Mouse (Mus musculus): ENCODE data around the gene Csf3. TPM values are rescaled to one million over a fixed set of nuclear protein-coding genes. Genes with fewer than 3 reads are reported as not detected.

The Csf3 gene
- polyA plus RNA-seq, 1 experiment from 2014 or later = not detected

- H3K4me3 ChIP-seq (ENCODE audit: low read depth, low read length) = no peak overlapping the region
- H3K4me1 ChIP-seq (ENCODE audit: control insufficient read depth, insufficient read depth, low read length) = peaks cover 75% of the 10 kb centered on the region
- 29% methylated on average over 6 of the region's 6 CpGs for WGBS
- no peaks in the 10 kb centered on the region for H3K27me3 ChIP-seq (ENCODE audit: control insufficient read depth, insufficient read depth, low read length)
- H3K4me2 ChIP-seq (ENCODE audit: low read depth) = peak overlapping the region; percentile 14; the same call in 1 of the 2 replicates
- H3K36me3 ChIP-seq (ENCODE audit: control insufficient read depth, insufficient read depth, low read length) = no peaks in the 10 kb centered on the region
- no peaks in the 10 kb centered on the region for H3K9me3 ChIP-seq (ENCODE audit: control insufficient read depth, low read length)
- no peak for DNase-seq (ENCODE audit: low spot score)
- peak overlapping the region; percentile 83 for H3K27ac ChIP-seq (ENCODE audit: low read depth, low read length)
- ATAC-seq (ENCODE audit: insufficient read depth, low FRiP score, low TSS enrichment) = no peak
- H3K9ac ChIP-seq (ENCODE audit: low read length) = peak overlapping the region; percentile 37
These were observed 46.9 kb downstream of the Csf3 start for GRCm38 (mm10) chr11:98747804-98748505.

DNA sequence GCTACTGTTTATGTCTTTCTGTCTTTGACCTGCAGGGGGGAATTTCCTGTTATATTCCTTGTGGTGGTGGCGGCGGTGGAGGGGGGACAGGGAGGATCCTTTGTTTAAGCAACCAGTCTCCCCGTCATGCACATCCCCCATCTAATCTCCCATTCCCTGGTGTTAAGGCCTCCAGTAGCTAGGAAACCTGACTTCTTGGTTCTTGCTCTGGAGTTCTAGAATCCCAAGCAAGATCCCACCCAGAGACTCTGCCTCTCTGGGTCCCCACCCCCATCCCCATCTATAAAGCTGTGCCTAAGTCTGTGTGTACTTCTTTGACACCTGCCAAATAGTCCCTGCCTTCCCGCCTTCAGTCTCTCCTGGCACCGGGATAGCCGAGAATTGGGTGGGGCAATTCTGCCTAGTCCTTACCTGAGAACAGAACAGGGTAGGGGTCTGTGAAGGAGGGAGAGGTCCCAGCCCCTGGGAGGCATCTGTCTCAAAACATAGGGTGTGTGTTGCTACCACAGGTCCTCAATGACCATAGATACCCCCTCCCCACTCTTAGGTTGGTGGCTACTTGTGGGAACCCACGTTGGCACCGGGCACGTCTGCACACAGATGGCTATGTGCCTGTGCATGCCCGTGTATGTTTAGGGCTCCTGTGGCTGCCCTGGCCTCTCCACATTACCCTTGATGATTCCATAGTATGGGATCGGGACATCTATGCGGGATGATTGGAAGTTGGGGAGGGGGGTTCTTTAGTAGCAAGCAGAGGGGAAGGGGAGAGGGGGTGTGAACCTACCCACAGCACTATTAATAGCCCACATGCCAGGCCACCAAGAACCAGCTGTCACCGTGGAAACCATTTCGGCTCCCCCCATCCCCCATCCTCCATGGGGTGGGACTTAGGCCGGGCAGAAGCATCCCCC lies 47.7 kb downstream of the Csf3 start:
- ATAC-seq (ENCODE audit: insufficient read depth, low FRiP score, low TSS enrichment) = peak; percentile 48; the same call in 1 of the 2 replicates
- Histone ChIP-seq H3K4me1 (ENCODE audit: control insufficient read depth, insufficient read depth, low read length) (peaks cover 67% of the 10 kb centered on the region), H3K27me3 (ENCODE audit: control insufficient read depth, insufficient read depth, low read length) (no peaks in the 10 kb centered on the region), H3K9me3 (ENCODE audit: control insufficient read depth, low read length) (no peaks in the 10 kb centered on the region), H3K36me3 (ENCODE audit: control insufficient read depth, insufficient read depth, low read length) (no peaks in the 10 kb centered on the region), H3K4me3 (ENCODE audit: low read depth, low read length) (no peak overlapping the region), H3K4me2 (ENCODE audit: low read depth) (no peak overlapping the region), H3K9ac (ENCODE audit: low read length) (peak overlapping the region; percentile 42), H3K27ac (ENCODE audit: low read depth, low read length) (peak overlapping the region; percentile 77)
- 27% methylated on average over 15 of the region's 15 CpGs for WGBS
- peak; percentile 59 for DNase-seq (ENCODE audit: low spot score)

DNA sequence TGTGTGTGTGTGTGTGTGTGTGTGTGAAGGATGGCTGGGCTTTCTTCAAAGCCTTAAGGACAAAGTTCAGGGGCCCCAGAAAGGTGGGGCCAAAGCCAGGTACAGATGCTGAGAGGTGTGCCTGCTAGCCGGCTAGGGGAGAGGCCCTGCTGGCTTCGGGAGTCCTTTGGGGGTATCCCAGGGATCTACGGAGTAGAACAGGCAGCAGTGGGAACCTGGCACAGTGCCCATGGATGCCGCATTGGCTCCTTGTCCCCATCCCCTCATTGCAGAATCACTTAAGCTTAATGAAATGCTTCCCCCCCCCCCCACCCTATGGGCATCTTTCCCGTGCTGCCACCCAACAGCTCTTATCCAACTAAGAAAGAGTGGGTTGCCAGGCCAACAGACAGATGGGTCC lies 48.7 kb downstream of the Csf3 start:
- Histone ChIP-seq H3K9me3 (ENCODE audit: control insufficient read depth, low read length) (no peaks in the 10 kb centered on the region), H3K27me3 (ENCODE audit: control insufficient read depth, insufficient read depth, low read length) (no peaks in the 10 kb centered on the region), H3K27ac (ENCODE audit: low read depth, low read length) (peak overlapping the region; percentile 77), H3K36me3 (ENCODE audit: control insufficient read depth, insufficient read depth, low read length) (no peaks in the 10 kb centered on the region), H3K4me2 (ENCODE audit: low read depth) (no peak overlapping the region), H3K4me1 (ENCODE audit: control insufficient read depth, insufficient read depth, low read length) (peaks cover 58% of the 10 kb centered on the region), H3K9ac (ENCODE audit: low read length) (peak overlapping the region; percentile 42), H3K4me3 (ENCODE audit: low read depth, low read length) (no peak overlapping the region)
- no peak for ATAC-seq (ENCODE audit: insufficient read depth, low FRiP score, low TSS enrichment)
- DNase-seq (ENCODE audit: low spot score) = no peak
- WGBS = 47% methylated on average over 5 of the region's 5 CpGs

DNA sequence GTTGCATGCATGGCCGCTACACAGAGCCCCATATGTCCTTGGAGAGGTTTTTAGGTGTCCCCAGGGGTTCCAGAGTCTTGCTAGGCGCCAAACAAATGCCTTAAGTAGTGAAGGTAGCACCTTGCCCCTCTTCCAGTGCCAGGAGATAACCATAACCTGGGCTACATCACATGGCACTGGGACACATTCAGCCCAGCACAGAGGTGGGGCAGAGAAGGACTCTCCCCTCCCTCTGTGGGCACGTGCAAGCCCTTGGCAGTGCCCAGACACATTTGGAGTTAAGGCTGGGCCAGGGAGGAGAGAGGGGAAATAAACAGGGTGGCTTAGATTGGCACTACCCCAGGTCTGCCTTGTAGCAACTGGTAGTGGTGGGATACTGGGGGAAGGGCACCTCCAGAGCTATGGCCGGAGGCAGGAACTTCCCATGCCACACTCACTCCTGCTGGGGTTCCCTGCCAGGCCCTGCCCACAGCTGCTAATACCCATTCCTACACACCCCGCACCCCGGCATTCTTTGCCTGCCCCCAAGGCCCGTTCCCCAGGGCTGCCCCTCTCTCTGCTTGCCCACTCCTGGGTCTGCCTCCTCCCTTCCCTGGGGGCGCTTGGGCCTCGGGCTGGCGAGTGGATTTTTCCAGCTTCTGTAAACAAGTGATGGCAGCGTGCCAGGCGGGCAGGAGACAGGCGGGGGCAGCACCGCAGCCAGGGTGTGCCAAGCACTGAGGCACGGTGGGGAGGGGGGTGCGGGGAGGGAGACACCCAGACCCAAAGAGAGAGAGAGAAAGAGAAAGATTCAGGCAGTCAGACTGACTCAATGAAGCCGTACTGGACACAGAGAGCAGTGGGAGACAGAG lies 49.5 kb downstream of the Csf3 start:
- Histone ChIP-seq H3K4me2 (ENCODE audit: low read depth) (no peak overlapping the region), H3K27me3 (ENCODE audit: control insufficient read depth, insufficient read depth, low read length) (no peaks in the 10 kb centered on the region), H3K4me1 (ENCODE audit: control insufficient read depth, insufficient read depth, low read length) (peaks cover 53% of the 10 kb centered on the region), H3K27ac (ENCODE audit: low read depth, low read length) (peak overlapping the region; percentile 77), H3K9me3 (ENCODE audit: control insufficient read depth, low read length) (no peaks in the 10 kb centered on the region), H3K9ac (ENCODE audit: low read length) (0 out of 2 replicates have a peak overlapping the region, but pooled peaks have one; percentile 7), H3K4me3 (ENCODE audit: low read depth, low read length) (no peak overlapping the region), H3K36me3 (ENCODE audit: control insufficient read depth, insufficient read depth, low read length) (no peaks in the 10 kb centered on the region)
- DNase-seq (ENCODE audit: low spot score) = no peak
- peak; percentile 29; the same call in 1 of the 2 replicates for ATAC-seq (ENCODE audit: insufficient read depth, low FRiP score, low TSS enrichment)
- WGBS = 47% methylated on average over 17 of the region's 17 CpGs

DNA sequence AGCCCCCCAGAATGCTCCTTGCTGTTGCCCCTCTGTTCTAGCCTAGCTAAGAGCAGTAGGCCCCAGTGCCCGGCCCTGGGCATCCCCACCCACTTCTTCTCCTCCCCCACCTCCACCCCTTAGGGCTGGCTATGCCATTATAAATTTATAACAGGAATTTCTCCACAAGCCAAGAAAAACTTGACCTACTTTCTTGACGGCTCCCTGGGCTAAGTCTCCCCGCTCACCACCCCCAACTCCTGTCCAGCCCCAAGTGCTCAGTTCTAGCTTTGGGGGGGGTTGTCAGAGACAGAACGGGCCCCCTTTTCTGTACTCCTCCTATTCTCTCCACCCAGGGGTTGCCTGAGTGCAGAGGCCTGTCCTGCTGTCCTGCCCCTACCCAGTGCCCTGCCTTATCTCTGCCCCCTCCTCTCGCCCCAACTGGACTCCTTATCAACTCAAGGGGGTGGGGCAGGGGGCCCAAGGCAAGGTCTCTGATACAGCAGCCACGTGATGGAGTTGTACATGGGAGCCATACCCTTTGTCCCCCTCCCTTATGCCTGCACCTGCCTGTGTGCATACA lies 50.2 kb downstream of the Csf3 start:
- Histone ChIP-seq H3K4me2 (ENCODE audit: low read depth) (no peak overlapping the region), H3K36me3 (ENCODE audit: control insufficient read depth, insufficient read depth, low read length) (no peaks in the 10 kb centered on the region), H3K27ac (ENCODE audit: low read depth, low read length) (peak overlapping the region; percentile 1), H3K4me1 (ENCODE audit: control insufficient read depth, insufficient read depth, low read length) (peaks cover 52% of the 10 kb centered on the region), H3K9me3 (ENCODE audit: control insufficient read depth, low read length) (no peaks in the 10 kb centered on the region), H3K27me3 (ENCODE audit: control insufficient read depth, insufficient read depth, low read length) (no peaks in the 10 kb centered on the region), H3K4me3 (ENCODE audit: low read depth, low read length) (no peak overlapping the region), H3K9ac (ENCODE audit: low read length) (peak overlapping the region; percentile 18; the same call in 1 of the 2 replicates)
- DNase-seq (ENCODE audit: low spot score) (no peak), ATAC-seq (ENCODE audit: insufficient read depth, low FRiP score, low TSS enrichment) (no peak)
- 47% methylated on average over 6 of the region's 6 CpGs for WGBS

DNA sequence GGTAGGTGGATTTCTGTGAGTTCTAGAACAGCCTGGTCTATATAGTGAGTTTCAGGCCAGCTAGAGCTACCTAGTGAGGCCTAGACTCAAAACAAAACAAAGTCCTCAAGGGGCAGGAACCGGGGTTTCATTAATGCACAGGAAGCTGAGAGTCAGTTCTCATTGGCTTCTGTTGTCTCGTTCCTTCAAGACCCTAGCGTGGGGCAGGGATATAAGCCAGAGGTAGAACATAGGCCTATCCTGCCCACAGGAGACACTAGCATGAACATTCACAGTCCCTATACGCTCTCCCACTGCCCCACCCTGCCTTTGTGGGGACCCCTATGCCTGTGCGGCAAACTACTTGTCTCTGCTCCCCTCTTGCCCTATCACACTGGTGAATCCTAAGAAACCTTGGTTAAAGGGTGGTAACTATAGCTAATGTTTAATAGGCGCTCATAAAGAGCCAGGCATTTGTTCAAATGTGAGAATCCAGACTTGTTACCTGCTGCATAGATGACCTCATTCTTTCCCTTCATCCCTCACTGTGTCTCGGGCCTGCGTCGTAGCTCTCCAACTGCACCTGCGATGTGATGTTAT lies 51.6 kb downstream of the Csf3 start:
- WGBS = 93% methylated on average over 10 of the region's 10 CpGs
- Histone ChIP-seq H3K4me1 (ENCODE audit: control insufficient read depth, insufficient read depth, low read length) (peaks cover 40% of the 10 kb centered on the region), H3K4me2 (ENCODE audit: low read depth) (no peak overlapping the region), H3K36me3 (ENCODE audit: control insufficient read depth, insufficient read depth, low read length) (no peaks in the 10 kb centered on the region), H3K27ac (ENCODE audit: low read depth, low read length) (no peak overlapping the region), H3K9ac (ENCODE audit: low read length) (no peak overlapping the region), H3K27me3 (ENCODE audit: control insufficient read depth, insufficient read depth, low read length) (no peaks in the 10 kb centered on the region), H3K9me3 (ENCODE audit: control insufficient read depth, low read length) (no peaks in the 10 kb centered on the region), H3K4me3 (ENCODE audit: low read depth, low read length) (no peak overlapping the region)
- DNase-seq (ENCODE audit: low spot score) (no peak), ATAC-seq (ENCODE audit: insufficient read depth, low FRiP score, low TSS enrichment) (no peak)
